Mouse (Mus musculus) embryonic fibroblast, embryonic 13.5 days (primary cell): ENCODE data around the gene Spag9.

Experiments used
- CTCF ChIP-seq: IDR thresholded peaks from 2 replicates; pipeline ENCODE4 v1.5.1; 2011; ENCODE audit warnings: mild to moderate bottlenecking, control low read depth, low read length, moderate library complexity, borderline replicate concordance; ENCODE audit not compliant: insufficient read depth
- POLR2A ChIP-seq: IDR thresholded peaks from 2 replicates; pipeline ENCODE4 v1.6.1; 2011; ENCODE audit warnings: low read depth, mild to moderate bottlenecking, control low read depth, low read length, moderate library complexity

DNA sequence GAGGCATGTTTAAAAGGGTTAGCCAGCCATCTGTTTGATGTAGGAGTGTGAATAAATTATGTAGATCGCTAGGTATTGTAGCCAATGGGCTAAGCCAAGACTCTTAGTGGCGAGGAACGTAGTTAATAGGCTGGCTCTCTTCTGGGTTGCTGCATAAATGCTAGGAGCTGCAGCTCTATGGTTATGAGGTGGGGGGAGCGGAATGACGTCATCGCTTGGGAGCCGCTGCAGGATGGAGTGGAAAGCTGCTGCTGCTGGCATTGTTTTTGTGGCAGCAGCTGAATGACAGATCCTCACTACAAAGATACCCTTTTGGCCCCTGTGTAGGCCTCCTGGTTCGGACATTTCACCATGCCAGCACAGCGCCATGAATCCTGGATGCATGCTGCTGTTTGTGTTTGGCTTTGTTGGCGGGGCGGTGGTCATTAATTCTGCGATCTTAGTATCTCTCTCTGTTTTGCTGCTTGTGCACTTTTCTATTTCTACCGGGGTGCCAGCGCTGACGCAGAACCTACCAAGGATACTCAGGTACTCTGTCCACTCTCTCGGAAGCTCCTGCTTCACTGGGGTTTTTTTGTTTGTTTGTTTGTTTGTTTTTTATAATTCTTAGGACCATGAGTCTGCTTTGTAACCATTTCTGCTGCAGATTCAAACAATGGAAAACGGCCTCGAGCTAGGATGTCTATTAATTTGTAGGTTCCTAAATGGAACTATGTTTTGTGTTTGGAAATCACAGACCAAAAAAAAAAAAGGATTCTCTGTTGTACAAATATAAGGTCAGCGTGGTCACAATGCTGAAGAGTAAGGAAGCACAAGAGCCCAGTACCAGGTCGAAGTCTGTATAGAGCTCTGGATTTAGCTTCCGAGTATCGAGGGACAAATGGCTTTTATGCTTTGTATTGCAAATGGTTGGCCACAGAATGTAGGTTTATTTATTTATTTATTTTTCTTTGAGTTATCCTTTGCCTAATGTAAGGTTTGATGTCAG lies 48.4 kb downstream of the Spag9 start:
- TF ChIP-seq CTCF (no peak), POLR2A (no peak)
